Mouse (Mus musculus): Measurements from ENCODE around the gene A030005K14Rik.
A peak's percentile ranks its signal among the peaks of the same experiment; 100 is the strongest.

A030005K14Rik gene

GRCm38 (mm10) chr1:83059278-83059677, at the start of gene A030005K14Rik:
A030005K14Rik (minus strand) TSS chr1:83059378.
- Histone ChIP-seq H3K27me3 (ENCODE audit: control insufficient read depth, insufficient read depth, low read length, poor library complexity, severe bottlenecking) (no peaks in the 10 kb centered on the region), H3K36me3 (ENCODE audit: control insufficient read depth, insufficient read depth, low read length, poor library complexity, severe bottlenecking) (no peaks in the 10 kb centered on the region)
- DNase-seq (ENCODE audit: low read depth, low spot score): no peak

GRCm38 (mm10) chr1:83107410-83107978, 48.3 kb upstream of the A030005K14Rik start:
- no peak for DNase-seq (ENCODE audit: low read depth, low spot score)
- Histone ChIP-seq H3K36me3 (ENCODE audit: control insufficient read depth, insufficient read depth, low read length, poor library complexity, severe bottlenecking) (no peaks in the 10 kb centered on the region), H3K27me3 (ENCODE audit: control insufficient read depth, insufficient read depth, low read length, poor library complexity, severe bottlenecking) (no peaks in the 10 kb centered on the region)

GRCm38 (mm10) chr1:83105464-83105863, 46.3 kb upstream of the A030005K14Rik start:
- Histone ChIP-seq H3K36me3 (ENCODE audit: control insufficient read depth, insufficient read depth, low read length, poor library complexity, severe bottlenecking) (no peaks in the 10 kb centered on the region), H3K27me3 (ENCODE audit: control insufficient read depth, insufficient read depth, low read length, poor library complexity, severe bottlenecking) (no peaks in the 10 kb centered on the region)
- DNase-seq (ENCODE audit: low read depth, low spot score): no peak

- Histone ChIP-seq H3K27me3 (ENCODE audit: control insufficient read depth, insufficient read depth, low read length, poor library complexity, severe bottlenecking) (no peaks in the 10 kb centered on the region), H3K36me3 (ENCODE audit: control insufficient read depth, insufficient read depth, low read length, poor library complexity, severe bottlenecking) (no peaks in the 10 kb centered on the region)
- DNase-seq (ENCODE audit: low read depth, low spot score): no peak
These were observed 42.7 kb upstream of the A030005K14Rik start for GRCm38 (mm10) chr1:83101891-83102290.

- DNase-seq (ENCODE audit: low read depth, low spot score): no peak
- no peaks in the 10 kb centered on the region for H3K27me3 ChIP-seq (ENCODE audit: control insufficient read depth, insufficient read depth, low read length, poor library complexity, severe bottlenecking)
These were observed 40.5 kb upstream of the A030005K14Rik start for GRCm38 (mm10) chr1:83099580-83100137.

GRCm38 (mm10) chr1:83099160-83099559, 40.0 kb upstream of the A030005K14Rik start:
- no peak for DNase-seq (ENCODE audit: low read depth, low spot score)
- Histone ChIP-seq H3K36me3 (ENCODE audit: control insufficient read depth, insufficient read depth, low read length, poor library complexity, severe bottlenecking) (no peaks in the 10 kb centered on the region), H3K27me3 (ENCODE audit: control insufficient read depth, insufficient read depth, low read length, poor library complexity, severe bottlenecking) (no peaks in the 10 kb centered on the region)

More at GRCm38 (mm10) chr1:83099580-83100137, 40.5 kb upstream of the A030005K14Rik start:
- no peaks in the 10 kb centered on the region for H3K36me3 ChIP-seq (ENCODE audit: control insufficient read depth, insufficient read depth, low read length, poor library complexity, severe bottlenecking)

GRCm38 (mm10) chr1:83096935-83097334, 37.8 kb upstream of the A030005K14Rik start:
- DNase-seq (ENCODE audit: low read depth, low spot score): no peak
- no peaks in the 10 kb centered on the region for H3K27me3 ChIP-seq (ENCODE audit: control insufficient read depth, insufficient read depth, low read length, poor library complexity, severe bottlenecking)
- no peaks in the 10 kb centered on the region for H3K36me3 ChIP-seq (ENCODE audit: control insufficient read depth, insufficient read depth, low read length, poor library complexity, severe bottlenecking)

GRCm38 (mm10) chr1:83091268-83091667, 32.1 kb upstream of the A030005K14Rik start:
- no peak for DNase-seq (ENCODE audit: low read depth, low spot score)
- no peaks in the 10 kb centered on the region for H3K36me3 ChIP-seq (ENCODE audit: control insufficient read depth, insufficient read depth, low read length, poor library complexity, severe bottlenecking)

GRCm38 (mm10) chr1:83084790-83085189, 25.6 kb upstream of the A030005K14Rik start:
- Histone ChIP-seq H3K27me3 (ENCODE audit: control insufficient read depth, insufficient read depth, low read length, poor library complexity, severe bottlenecking) (no peaks in the 10 kb centered on the region), H3K36me3 (ENCODE audit: control insufficient read depth, insufficient read depth, low read length, poor library complexity, severe bottlenecking) (no peaks in the 10 kb centered on the region)
- DNase-seq (ENCODE audit: low read depth, low spot score): no peak

More at GRCm38 (mm10) chr1:83091268-83091667, 32.1 kb upstream of the A030005K14Rik start:
- H3K27me3 ChIP-seq (ENCODE audit: control insufficient read depth, insufficient read depth, low read length, poor library complexity, severe bottlenecking): no peaks in the 10 kb centered on the region

- Histone ChIP-seq H3K27me3 (ENCODE audit: control insufficient read depth, insufficient read depth, low read length, poor library complexity, severe bottlenecking) (no peaks in the 10 kb centered on the region; the same call in 1 of the 2 replicates), H3K36me3 (ENCODE audit: control insufficient read depth, insufficient read depth, low read length, poor library complexity, severe bottlenecking) (no peaks in the 10 kb centered on the region)
- no peak for DNase-seq (ENCODE audit: low read depth, low spot score)
These were observed 17.8 kb upstream of the A030005K14Rik start for GRCm38 (mm10) chr1:83077016-83077415.

GRCm38 (mm10) chr1:83076190-83076917, 17.2 kb upstream of the A030005K14Rik start:
- Histone ChIP-seq H3K27me3 (ENCODE audit: control insufficient read depth, insufficient read depth, low read length, poor library complexity, severe bottlenecking) (no peaks in the 10 kb centered on the region; the same call in 1 of the 2 replicates), H3K36me3 (ENCODE audit: control insufficient read depth, insufficient read depth, low read length, poor library complexity, severe bottlenecking) (no peaks in the 10 kb centered on the region)
- peak; percentile 49 for DNase-seq (ENCODE audit: low read depth, low spot score)

- no peaks in the 10 kb centered on the region for H3K36me3 ChIP-seq (ENCODE audit: control insufficient read depth, insufficient read depth, low read length, poor library complexity, severe bottlenecking)
- DNase-seq (ENCODE audit: low read depth, low spot score): no peak
- H3K27me3 ChIP-seq (ENCODE audit: control insufficient read depth, insufficient read depth, low read length, poor library complexity, severe bottlenecking): no peaks in the 10 kb centered on the region; the same call in 1 of the 2 replicates
These were observed 16.5 kb upstream of the A030005K14Rik start for GRCm38 (mm10) chr1:83075526-83076189.

GRCm38 (mm10) chr1:83067205-83067604, 8.0 kb upstream of the A030005K14Rik start:
- H3K27me3 ChIP-seq (ENCODE audit: control insufficient read depth, insufficient read depth, low read length, poor library complexity, severe bottlenecking): no peaks in the 10 kb centered on the region
- DNase-seq (ENCODE audit: low read depth, low spot score): no peak
- no peaks in the 10 kb centered on the region for H3K36me3 ChIP-seq (ENCODE audit: control insufficient read depth, insufficient read depth, low read length, poor library complexity, severe bottlenecking)

GRCm38 (mm10) chr1:83066577-83066976, 7.4 kb upstream of the A030005K14Rik start:
- no peaks in the 10 kb centered on the region for H3K36me3 ChIP-seq (ENCODE audit: control insufficient read depth, insufficient read depth, low read length, poor library complexity, severe bottlenecking)
- DNase-seq (ENCODE audit: low read depth, low spot score): no peak
- no peaks in the 10 kb centered on the region for H3K27me3 ChIP-seq (ENCODE audit: control insufficient read depth, insufficient read depth, low read length, poor library complexity, severe bottlenecking)

- no peaks in the 10 kb centered on the region for H3K27me3 ChIP-seq (ENCODE audit: control insufficient read depth, insufficient read depth, low read length, poor library complexity, severe bottlenecking)
- no peaks in the 10 kb centered on the region for H3K36me3 ChIP-seq (ENCODE audit: control insufficient read depth, insufficient read depth, low read length, poor library complexity, severe bottlenecking)
- DNase-seq (ENCODE audit: low read depth, low spot score): peak; percentile 10
These were observed 5.7 kb upstream of the A030005K14Rik start for GRCm38 (mm10) chr1:83064851-83065250.

Data from splenic B cell, adult 2 months (primary cell).